Mouse (Mus musculus): ENCODE measurements at regions not wholly inside any gene's neighbourhood (a gene's known extent, or its start where the extent isn't known, plus 50 kb on each side); places are given as distances from the start of the nearest gene placed in this dataset.
A peak's percentile ranks its signal among the peaks of the same experiment; 100 is the strongest.
"Not testable (repeated sequence)": the region's sequence is repeated elsewhere in the genome, so short reads cannot be mapped to it uniquely, and the experiment has no call there.

DNA sequence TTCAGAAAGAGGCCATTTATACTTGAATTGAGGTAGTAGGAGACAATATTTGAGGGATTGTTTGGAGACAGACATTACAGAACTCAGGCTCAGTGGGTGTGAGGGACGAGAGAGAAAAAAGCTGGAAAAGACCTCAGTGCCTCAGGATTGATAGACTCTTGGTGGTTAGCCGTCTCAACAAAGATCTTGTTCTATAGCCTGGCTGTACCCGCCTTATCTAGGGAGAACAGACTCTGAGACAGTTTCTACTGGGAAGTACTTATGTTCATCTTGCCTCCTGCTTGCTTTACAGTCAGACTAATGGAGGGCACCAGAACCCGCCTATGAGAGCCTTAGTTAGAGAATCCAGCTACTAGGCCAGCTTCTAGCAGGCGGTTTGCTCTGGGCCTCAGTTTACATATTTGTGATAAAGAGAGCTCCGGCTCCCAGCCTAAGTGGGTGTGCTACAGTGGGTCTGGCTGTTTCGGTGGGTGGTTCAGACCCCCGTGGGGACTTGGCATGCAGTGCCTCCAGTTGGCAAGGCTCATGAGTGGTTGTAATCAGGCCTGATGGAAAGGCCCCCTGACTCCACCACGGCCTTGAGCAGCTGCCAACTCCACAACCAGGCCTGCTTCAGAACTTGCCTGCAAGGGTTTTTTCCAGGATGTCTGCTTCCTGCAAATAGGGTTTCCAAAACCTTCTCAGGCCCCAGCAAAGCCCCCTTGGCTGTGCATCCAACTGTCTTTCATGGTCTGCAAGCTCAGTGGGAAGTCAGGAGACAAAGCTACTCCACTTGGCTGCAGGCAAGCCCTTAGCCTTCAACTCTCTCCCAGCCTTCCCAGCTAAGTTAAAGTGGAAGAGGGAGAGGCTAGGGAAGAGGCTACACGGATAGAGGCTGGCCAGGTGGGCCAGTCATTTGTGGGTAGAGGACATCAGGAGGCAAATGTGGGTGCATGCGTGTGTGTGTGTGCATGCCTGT is 124.1 kb downstream of the Zfp36l1 start:
- TF ChIP-seq CTCF (IDR thresholded peaks at IDR 0.05; ENCODE audit: borderline replicate concordance, extremely low read depth, insufficient read depth, insufficient read length): no peak
- TF ChIP-seq POLR2A (IDR thresholded peaks at IDR 0.05; ENCODE audit: borderline replicate concordance, extremely low read depth, insufficient read depth, insufficient read length, poor library complexity, severe bottlenecking): no peak
- DNase-seq (ENCODE audit: low read depth): peak; percentile 79

GRCm38 (mm10) chr12:79986241-79986976 is 126.4 kb downstream of the Zfp36l1 start:
- TF ChIP-seq CTCF (IDR thresholded peaks at IDR 0.05; ENCODE audit: borderline replicate concordance, extremely low read depth, insufficient read depth, insufficient read length) (no peak), POLR2A (IDR thresholded peaks at IDR 0.05; ENCODE audit: borderline replicate concordance, extremely low read depth, insufficient read depth, insufficient read length, poor library complexity, severe bottlenecking) (no peak)
- no peak for DNase-seq (ENCODE audit: low read depth)

- DNase-seq (ENCODE audit: low read depth): no peak
- TF ChIP-seq POLR2A (IDR thresholded peaks at IDR 0.05; ENCODE audit: borderline replicate concordance, extremely low read depth, insufficient read depth, insufficient read length, poor library complexity, severe bottlenecking): no peak
- TF ChIP-seq CTCF (IDR thresholded peaks at IDR 0.05; ENCODE audit: borderline replicate concordance, extremely low read depth, insufficient read depth, insufficient read length): no peak
These were observed 127.6 kb downstream of the Zfp36l1 start for GRCm38 (mm10) chr12:79984985-79985747.

- no peak for DNase-seq (ENCODE audit: low read depth)
- no peak for TF ChIP-seq POLR2A (IDR thresholded peaks at IDR 0.05; ENCODE audit: borderline replicate concordance, extremely low read depth, insufficient read depth, insufficient read length, poor library complexity, severe bottlenecking)
- no peak for TF ChIP-seq CTCF (IDR thresholded peaks at IDR 0.05; ENCODE audit: borderline replicate concordance, extremely low read depth, insufficient read depth, insufficient read length)
These were observed 128.6 kb downstream of the Zfp36l1 start for GRCm38 (mm10) chr12:79984025-79984790.

DNA sequence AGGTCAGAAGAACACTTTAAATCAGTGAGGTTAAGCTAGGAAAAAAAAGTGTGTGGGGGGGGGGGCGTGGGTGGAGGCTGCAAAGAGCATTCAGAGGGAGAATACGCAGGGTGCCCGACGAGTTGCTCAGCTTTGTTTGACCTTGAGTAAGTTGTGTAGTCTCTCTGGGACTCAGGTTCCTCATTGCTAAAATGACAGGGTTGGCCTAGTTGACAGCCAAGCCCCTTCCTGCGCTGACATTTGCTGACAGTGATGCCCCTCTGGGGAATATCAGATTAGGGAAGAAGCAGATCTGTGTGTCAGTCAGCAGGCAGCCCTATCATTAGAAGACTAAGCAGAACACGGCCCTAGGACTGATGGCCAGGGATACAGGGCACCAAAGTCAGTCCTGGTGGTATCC is 129.6 kb downstream of the Zfp36l1 start:
- TF ChIP-seq POLR2A (IDR thresholded peaks at IDR 0.05; ENCODE audit: borderline replicate concordance, extremely low read depth, insufficient read depth, insufficient read length, poor library complexity, severe bottlenecking) (no peak), CTCF (IDR thresholded peaks at IDR 0.05; ENCODE audit: borderline replicate concordance, extremely low read depth, insufficient read depth, insufficient read length) (no peak)
- DNase-seq (ENCODE audit: low read depth): no peak

DNA sequence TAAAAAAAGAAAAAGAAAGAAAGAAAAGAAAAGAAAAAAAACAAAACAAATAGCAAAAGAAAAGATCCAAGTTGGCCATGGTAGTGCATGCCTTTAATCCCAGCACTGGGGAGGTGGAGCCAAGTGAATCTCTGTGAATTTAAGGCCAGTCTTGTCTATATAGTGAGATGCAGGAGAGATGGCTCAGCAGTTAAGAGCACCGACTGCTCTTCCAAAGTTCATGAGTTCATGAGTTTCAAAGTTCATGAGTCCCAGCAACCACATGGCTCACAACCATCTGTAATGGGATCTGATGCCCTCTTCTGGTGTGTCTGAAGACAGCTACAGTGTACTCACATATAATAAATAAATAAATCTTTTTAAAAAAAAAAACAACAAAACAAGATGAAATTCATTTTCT is 130.3 kb downstream of the Zfp36l1 start:
- not testable (repeated sequence) for DNase-seq (ENCODE audit: low read depth)

DNA sequence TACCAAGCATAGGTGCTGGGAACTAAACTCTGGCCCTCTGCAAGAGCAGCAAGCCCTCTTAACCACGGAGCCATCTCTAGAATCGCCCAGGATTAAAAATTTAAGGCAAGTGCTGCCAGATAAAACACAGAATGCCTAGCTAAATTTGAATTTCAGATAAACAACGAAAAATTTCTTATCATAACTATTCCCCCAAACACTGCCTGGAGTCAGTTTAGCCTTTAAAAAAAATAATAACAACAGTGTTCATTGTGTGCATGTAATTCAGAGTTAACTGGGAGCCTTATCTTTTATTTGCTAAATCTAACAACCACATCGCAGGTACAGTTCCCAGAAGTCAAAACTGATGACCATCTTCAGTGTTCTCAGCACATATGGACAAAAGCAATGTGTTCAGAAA is 132.1 kb downstream of the Zfp36l1 start:
- TF ChIP-seq CTCF (IDR thresholded peaks at IDR 0.05; ENCODE audit: borderline replicate concordance, extremely low read depth, insufficient read depth, insufficient read length): no peak
- no peak for TF ChIP-seq POLR2A (IDR thresholded peaks at IDR 0.05; ENCODE audit: borderline replicate concordance, extremely low read depth, insufficient read depth, insufficient read length, poor library complexity, severe bottlenecking)
- DNase-seq (ENCODE audit: low read depth): no peak

DNA sequence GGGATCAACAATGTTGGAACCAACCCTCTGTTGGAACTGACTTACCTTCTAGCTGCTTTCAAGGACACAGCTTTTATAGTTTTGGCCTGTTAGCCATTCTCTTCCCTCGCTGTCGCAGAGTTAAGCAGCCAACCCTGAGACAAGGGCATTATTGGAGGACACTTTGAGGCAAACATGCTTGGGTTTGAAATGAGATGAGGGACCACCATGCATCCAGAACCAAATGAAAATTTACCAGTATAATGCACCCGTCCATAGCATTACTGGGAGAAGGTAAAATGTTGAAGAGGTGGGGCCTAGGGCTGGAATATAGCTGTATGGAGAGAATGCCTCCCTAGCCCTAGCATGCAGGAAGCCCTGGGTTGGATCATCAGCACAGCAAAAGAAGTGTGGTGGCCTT is 135.7 kb downstream of the Zfp36l1 start:
- TF ChIP-seq CTCF (IDR thresholded peaks at IDR 0.05; ENCODE audit: borderline replicate concordance, extremely low read depth, insufficient read depth, insufficient read length) (no peak), POLR2A (IDR thresholded peaks at IDR 0.05; ENCODE audit: borderline replicate concordance, extremely low read depth, insufficient read depth, insufficient read length, poor library complexity, severe bottlenecking) (no peak)
- DNase-seq (ENCODE audit: low read depth): no peak

DNA sequence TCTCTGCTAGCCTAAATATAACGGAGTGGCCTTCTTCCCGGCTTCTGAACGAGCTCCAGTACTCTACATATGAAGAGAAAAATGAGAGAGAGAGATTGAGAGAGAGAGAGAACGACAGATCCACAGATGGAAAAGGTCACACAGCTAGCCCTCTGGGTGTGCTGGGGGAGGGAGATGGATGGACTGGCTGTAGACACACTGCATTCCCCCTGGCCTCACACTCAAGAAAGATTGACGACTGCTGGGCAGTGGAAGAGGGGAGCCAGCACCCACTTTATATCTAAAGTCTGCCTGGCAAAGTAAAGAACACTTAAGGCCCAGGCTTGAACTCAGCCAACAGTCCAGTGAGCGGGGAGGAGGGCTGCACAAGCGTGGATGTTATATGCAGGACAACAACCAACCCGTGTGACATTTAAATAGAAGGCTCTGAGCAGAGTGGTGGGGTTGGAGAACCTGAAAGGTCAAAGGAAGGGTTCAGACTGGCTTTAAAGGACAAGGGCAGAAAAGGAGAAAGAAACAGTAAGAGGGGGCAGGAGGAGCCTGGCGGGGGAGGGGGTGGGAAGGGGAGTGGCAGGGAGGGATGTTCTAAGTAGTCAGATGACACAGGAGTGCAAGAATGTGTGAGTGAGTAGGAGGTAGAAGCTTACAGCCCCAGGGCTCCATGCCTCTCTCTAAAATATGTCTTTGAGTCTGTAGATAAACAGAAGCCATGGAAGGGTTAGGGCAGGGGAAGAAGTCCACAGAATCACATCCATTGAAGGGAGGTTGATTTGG is 137.2 kb downstream of the Zfp36l1 start:
- no peak for TF ChIP-seq CTCF (IDR thresholded peaks at IDR 0.05; ENCODE audit: borderline replicate concordance, extremely low read depth, insufficient read depth, insufficient read length)
- no peak for TF ChIP-seq POLR2A (IDR thresholded peaks at IDR 0.05; ENCODE audit: borderline replicate concordance, extremely low read depth, insufficient read depth, insufficient read length, poor library complexity, severe bottlenecking)
- DNase-seq (ENCODE audit: low read depth): no peak

DNA sequence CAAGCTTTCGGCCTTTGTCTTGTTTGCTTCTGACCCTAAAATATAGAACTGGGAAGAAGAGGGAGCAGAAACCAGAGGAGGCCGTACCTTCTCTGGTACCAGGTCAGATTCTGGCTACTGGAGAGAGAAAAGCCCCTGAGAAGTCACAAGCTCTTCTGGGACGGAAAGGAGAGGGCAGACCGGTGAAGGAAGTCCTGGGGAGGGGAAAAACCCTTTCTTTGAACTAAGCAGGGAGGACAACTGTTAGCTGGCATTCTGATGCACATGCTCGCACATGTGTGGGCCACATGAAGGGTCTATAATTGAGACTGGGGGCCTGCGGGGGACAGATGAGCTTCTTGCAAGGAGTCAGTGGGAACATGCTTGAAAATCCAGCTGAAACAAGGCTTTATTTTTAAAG is 137.8 kb downstream of the Zfp36l1 start:
- DNase-seq (ENCODE audit: low read depth): no peak
- TF ChIP-seq POLR2A (IDR thresholded peaks at IDR 0.05; ENCODE audit: borderline replicate concordance, extremely low read depth, insufficient read depth, insufficient read length, poor library complexity, severe bottlenecking): no peak
- no peak for TF ChIP-seq CTCF (IDR thresholded peaks at IDR 0.05; ENCODE audit: borderline replicate concordance, extremely low read depth, insufficient read depth, insufficient read length)
